Mouse (Mus musculus): Measurements from ENCODE around the gene Slc30a10.

Gene Slc30a10

DNA sequence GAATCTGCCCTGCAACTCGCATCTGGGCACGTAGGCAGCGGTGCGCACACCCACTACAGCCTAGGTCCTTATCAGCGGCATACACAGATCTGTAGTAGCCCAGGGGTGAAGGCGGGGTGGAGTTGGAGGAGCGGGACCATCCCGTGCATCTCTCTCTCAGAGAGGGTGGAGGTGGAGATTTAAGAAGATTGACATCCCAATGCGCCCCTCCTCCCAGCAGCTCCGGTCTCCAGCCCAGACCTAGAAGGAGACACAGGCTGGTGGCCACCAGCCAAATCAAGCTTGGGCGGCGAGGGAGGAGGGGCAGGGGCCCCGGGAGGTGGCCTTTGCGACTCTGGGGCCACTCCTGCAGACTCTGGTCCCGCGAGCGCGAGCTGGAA is at the start of gene Slc30a10:
TSS of gene Slc30a10 (plus strand) at position 274 of the 380 bp plus-strand sequence.
- peak; percentile 48 for DNase-seq

GRCm38 (mm10) chr1:185405921-185406320 is 48.7 kb upstream of the Slc30a10 start:
- DNase-seq: no peak

- no peak for DNase-seq
These were observed 44.8 kb upstream of the Slc30a10 start for GRCm38 (mm10) chr1:185409831-185410230.

- no peak for DNase-seq
These were observed 36.6 kb upstream of the Slc30a10 start for GRCm38 (mm10) chr1:185418011-185418410.

DNA sequence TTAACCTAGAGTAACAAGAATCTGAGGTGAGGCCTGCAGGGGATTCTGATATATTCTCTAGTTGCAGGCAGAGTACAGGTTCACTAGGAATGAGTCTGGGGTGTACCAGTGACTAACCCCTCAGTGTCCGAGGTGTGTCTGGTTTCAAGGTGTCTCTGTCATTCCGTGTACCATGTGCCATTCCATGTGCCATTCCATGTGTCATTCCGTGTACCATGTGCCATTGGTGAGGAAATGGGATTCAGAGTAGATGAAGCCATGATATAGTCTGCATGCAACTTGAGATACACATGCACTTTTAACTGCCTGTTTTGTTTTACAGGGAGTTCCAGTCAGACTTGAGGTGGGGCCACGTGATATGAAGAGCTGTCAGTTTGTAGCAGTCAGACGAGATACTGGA is 34.8 kb upstream of the Slc30a10 start:
- no peak for DNase-seq

DNA sequence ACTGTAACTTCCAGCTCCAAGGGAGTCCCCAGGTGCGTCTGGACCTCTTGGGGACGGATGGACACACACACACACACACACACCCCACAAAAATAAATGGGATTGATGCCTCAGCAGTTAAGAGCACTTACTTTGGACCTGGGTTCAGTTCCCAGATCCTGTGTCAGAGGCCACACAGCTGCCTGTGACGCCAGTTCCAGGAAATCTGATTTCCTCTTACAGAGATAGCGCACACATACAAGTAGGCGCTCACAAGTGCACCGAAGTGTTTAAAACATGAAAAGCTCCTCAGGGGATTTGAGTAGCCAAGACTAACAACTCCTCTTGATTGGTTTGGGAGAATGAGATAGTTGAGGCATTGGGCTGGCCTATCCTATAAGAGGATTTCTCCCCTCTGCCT is 33.9 kb upstream of the Slc30a10 start:
- no peak for DNase-seq

GRCm38 (mm10) chr1:185426583-185426982 is 28.1 kb upstream of the Slc30a10 start:
- no peak for DNase-seq

DNA sequence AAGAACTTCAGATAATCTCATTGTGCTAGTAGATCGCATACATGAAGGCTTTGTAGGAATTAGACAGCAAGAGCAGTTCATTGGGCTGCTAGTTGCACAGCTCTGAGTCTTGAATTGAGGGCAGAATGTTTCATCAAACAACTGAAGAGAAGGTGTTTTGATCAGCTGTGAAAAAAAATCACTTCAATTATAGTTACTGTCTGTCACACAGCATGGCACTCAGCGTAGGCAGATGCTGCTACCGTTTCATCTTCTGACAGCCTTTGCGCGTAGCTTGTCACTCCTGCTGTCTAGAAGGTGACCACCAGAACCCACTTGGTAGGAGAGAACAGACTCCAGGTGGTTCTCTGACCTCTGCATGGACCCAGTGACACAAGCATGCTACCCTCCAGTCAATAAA is 24.2 kb upstream of the Slc30a10 start:
- no peak for DNase-seq

GRCm38 (mm10) chr1:185431245-185431997 is 23.2 kb upstream of the Slc30a10 start:
- DNase-seq: no peak

GRCm38 (mm10) chr1:185431998-185432317 is 22.7 kb upstream of the Slc30a10 start:
- DNase-seq: no peak

- DNase-seq: no peak
These were observed 21.5 kb upstream of the Slc30a10 start for GRCm38 (mm10) chr1:185433112-185433511.

DNA sequence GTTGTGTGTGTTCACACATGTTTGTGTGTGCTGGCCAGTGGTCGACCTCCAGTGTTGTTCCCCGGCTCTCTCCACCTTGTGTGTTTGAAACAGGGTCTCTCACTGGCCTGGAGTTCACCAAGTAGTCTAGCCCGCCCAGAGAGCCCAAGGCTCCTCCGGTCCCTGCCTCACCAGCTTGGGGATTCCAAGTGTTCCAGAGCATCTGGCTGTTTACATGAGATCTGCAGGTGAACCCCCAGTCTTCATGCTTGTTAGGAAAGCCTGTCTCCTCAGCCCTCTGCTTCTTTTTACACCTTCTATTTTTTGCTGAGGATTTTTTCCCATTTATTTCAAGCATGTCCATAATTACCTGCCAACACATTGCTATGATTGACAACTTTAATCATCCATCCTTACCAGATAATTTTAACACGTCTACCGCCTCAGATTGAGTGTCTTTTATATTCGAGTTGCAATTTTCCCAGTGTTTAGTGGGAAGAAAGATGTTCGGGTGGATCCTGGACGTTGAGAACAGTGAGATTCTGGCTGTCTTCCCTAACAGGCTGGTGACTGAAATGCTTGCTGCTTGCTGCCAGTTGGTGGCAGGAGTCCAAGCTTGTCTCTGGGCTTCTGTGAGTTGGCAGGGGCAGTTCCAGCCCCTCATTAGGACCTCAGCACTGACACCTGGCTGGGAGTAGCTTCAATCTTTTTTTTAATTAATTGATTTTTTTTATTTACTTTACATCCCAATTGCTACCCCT is 15.6 kb upstream of the Slc30a10 start:
- peak; percentile 72 for DNase-seq

DNA sequence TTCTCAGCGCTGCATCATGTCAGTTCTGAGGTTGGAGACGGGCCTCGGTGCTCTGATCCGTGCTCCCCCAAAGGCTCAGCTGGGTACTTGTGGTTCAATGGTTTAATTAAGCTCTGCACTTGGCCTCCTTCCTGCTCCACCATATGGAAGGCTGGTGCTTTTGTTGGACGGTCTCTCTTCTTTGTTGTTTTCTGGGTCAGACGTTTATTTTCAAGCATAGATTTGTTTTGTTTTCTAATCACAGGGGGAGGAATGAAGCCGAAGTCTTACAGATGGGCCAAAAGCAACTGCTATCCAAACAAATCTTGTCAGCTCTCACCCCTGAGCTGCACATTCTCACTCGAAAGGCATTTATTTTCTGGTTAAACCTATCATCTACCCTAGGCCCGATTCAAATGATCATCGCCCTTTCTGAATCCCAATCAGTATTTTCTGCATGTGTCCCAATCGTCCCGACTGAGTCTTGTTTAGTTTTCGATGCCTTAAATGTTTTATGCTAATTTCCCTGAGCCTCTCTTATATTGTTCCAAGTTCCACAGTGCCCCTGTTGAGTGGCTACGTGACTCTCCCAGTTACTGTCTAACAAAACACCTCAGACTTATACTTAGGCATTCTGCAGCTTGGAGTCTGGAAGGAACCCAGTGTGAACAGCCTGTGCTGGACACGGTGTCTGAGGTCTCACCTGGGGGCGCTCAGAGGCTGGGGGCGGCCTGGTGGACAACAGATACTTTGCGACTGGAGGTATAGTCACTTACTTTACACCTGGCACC is 12.8 kb upstream of the Slc30a10 start:
- no peak for DNase-seq

DNA sequence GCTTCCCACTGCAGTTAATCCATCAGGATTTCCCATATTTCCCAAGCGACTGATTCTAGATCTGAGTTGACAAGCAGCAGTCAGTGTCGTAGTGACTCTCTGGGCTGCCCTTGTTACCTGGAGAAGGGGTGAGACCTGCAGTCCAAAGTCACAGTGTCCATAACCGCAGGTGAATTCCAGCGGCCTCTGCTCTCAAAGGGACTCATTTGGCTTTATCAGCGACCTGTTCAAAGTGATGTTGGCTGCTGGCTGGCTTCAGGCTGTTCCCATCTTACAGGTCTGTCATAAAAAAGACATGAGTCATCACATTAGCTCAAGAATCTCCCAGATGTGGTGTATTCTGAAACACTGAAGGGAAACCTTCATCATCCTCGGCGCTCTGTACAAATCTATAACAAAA is 5.7 kb upstream of the Slc30a10 start:
- no peak for DNase-seq

DNA sequence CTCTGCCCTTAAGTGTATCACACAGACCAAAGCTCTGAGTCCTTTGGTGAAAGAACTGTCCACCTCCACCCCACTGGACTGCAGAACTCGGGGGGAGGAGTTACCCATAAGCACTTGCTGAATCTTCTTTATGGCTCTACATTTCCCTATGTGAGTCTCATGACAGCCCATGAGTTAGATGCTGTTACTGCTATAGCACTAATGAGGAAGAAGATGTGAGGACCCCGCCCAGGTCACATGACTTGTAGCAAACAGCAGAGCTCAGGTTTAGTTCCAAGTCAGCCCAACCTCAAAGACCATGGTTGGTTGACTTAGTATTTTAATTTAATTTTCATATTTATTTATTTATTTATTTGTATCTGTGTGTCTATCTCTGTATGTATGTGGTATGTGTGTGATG is 4.9 kb upstream of the Slc30a10 start:
- no peak for DNase-seq

- no peak for DNase-seq
These were observed 3.6 kb upstream of the Slc30a10 start for GRCm38 (mm10) chr1:185451077-185451476.

DNA sequence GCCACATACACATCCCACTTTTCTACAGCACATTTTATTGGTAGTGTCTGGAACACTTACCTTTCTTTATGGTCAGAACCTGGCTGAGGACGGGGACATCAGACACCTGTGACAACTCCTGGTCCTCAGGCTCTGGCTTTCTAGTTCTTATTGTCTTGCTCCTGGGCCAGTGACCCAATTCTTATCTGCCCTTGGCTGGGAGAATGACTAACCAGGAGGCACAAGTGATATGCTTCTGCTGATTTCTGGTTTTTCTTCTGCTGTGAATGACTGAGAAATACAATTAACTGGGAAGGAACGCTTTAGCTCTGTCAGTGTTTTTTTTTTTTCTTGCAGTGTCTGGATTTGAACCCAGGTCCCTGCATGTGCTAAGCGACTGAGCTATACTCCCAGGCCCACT is 3.2 kb upstream of the Slc30a10 start:
- no peak for DNase-seq

DNA sequence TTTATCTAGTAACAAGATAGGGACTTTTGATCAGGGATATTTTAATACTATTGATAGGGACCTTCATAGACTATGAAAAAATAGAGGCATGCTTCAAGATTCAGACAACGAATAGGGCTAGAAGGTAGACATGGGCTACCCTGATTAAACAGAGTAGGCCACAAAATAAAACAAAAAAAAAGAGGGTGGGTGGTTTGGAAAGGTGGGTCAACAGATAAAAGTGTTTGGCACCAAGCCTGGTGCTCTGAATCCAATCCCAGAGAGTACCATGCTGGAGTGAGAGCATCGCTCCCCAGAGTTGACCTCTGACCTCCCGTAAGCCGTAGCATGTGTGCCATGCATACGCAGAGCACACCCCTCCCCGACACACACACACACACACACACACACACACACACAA is 2.2 kb upstream of the Slc30a10 start:
- DNase-seq: no peak

DNA sequence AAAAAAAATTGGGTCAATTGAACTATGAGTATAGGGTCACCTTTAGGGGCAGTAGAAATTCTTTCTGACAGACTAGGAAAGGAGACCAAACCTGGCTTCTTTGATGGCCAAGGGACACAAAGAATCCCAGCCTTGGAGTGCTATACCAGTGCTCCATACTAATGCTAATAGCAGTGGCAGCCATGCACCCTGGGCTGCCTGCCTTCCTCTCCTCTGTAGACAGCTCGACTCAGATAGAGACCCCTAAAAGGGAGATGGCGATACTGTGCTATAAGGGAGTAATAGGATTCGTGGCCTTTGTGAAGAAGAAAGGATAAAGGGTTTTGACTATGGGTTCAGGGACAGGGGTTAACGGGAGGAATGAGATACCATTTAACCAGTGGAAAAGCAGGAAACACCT is 504 bp upstream of the Slc30a10 start:
- DNase-seq: no peak

GRCm38 (mm10) chr1:185454955-185455701 is 480 bp downstream of the Slc30a10 start:
- DNase-seq: peak; percentile 51

DNA sequence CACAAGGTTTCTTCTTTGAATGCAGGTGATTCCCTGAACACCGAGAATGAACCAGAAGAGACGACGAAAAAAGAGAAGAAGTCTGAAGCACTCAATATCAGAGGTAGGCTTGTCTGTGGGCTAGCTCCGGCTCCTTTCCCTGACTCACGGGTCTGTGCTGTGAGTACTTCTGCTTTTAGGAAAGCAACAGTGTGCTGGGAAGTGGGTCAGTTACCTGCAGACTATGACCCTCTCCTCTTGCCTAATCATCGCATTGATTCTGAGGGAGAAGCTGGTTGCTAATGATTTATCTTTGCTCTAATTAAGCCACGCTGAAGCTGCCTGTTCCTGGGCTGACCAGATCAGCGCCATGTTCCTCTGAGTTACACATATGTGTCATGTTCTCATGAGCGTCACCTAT is 1.7 kb downstream of the Slc30a10 start:
- no peak for DNase-seq

- no peak for DNase-seq
These were observed 5.4 kb downstream of the Slc30a10 start for GRCm38 (mm10) chr1:185460096-185460495.

DNA sequence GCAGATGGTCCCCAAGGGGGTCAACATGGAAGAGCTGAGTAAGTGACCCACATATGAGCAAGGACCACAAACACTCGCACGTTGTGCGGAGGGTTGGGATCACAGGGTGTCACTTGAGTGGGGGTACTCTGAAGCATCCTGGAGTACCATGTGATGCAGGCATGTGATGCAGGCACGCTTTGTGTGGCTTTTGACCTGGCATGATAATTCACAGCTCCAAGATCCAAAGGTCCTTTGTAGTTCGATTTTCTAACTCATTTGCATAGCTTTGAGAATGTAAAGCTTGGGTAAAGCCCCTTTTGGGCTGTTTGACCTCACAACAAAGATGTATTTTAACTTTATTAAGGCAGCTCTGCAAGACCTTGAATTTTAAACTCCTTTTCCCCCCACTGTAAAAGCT is 8.2 kb downstream of the Slc30a10 start:
- DNase-seq: no peak
